Mouse (Mus musculus) heart, embryonic 15.5 days (tissue): ENCODE results near the gene Pmpcb. TPM values are rescaled to one million over a fixed set of nuclear protein-coding genes. Genes with fewer than 3 reads are reported as not detected.

Source experiments
- ATAC-seq: fragments of 200-750 bp; cut with Nextera tagmentation; replicated peaks from 2 replicates; pipeline ENCODE4 v1.8.0; 2017; ENCODE audit warnings: low read depth, moderate TSS enrichment; ENCODE audit not compliant: insufficient number of reproducible peaks, insufficient read depth, low FRiP score
- H3K27ac ChIP-seq: fragments of 300-500 bp; sonication (generic); 2 replicates; pipeline ENCODE4 v1.5.1; 2015; ENCODE audit warnings: mild to moderate bottlenecking, inconsistent platforms
- H3K27me3 ChIP-seq: fragments of 300-500 bp; sonication (generic); 2 replicates; pipeline ENCODE4 v1.6.1; 2015; ENCODE audit warnings: inconsistent platforms
- H3K36me3 ChIP-seq: fragments of 300-500 bp; sonication (generic); 2 replicates; pipeline ENCODE4 v1.6.1; 2015; ENCODE audit warnings: mild to moderate bottlenecking, inconsistent platforms
- H3K4me1 ChIP-seq: fragments of 300-500 bp; sonication (generic); replicated peaks from 2 replicates; pipeline ENCODE4 v1.6.1; 2015; ENCODE audit warnings: inconsistent platforms
- H3K4me2 ChIP-seq: fragments of 300-500 bp; sonication (generic); 2 replicates; pipeline ENCODE4 v1.6.1; 2015; ENCODE audit warnings: inconsistent platforms, mild to moderate bottlenecking, moderate library complexity
- H3K4me3 ChIP-seq: fragments of 300-500 bp; sonication (generic); 2 replicates; pipeline ENCODE4 v1.5.1; 2015; ENCODE audit warnings: mild to moderate bottlenecking, inconsistent platforms
- H3K9ac ChIP-seq: fragments of 300-500 bp; sonication (generic); 2 replicates; pipeline ENCODE4 v1.6.1; 2015; ENCODE audit warnings: mild to moderate bottlenecking, inconsistent platforms
- H3K9me3 ChIP-seq: fragments of 300-500 bp; sonication (generic); replicated peaks from 2 replicates; pipeline ENCODE4 v1.6.1; 2016; ENCODE audit warnings: inconsistent platforms
- WGBS: fragments of 180-500 bp; shearing (Covaris S2); methylation state at CpG from one replicate; pipeline ENCODE4 v1.1.7; 2015; ENCODE audit warnings: mixed read lengths; 5-methylcytosine and 5-hydroxymethylcytosine counted together
- polyA plus RNA-seq: library from polyadenylated mRNA; unstranded; fragments of >200 nt; fragmentation: Nextera tagmentation; extraction: Ambion mirVana; gene quantifications from 2 replicates; pipeline ENCODE4 v1.2.1, GENCODE M21; 2015

Gene Pmpcb
- polyA plus RNA-seq, 1 experiment from 2014 or later, result 140 TPM

GRCm38 (mm10) chr5:21776491-21776890 lies 39.5 kb downstream of the Pmpcb start:
- no peaks in the 10 kb centered on the region for H3K27me3 ChIP-seq
- no peak overlapping the region for H3K4me2 ChIP-seq
- H3K4me3 ChIP-seq, result no peak overlapping the region
- 87% methylated on average over 6 of the region's 6 CpGs for WGBS
- no peak overlapping the region for H3K9ac ChIP-seq
- H3K27ac ChIP-seq, result no peak overlapping the region
- no peak for ATAC-seq
- no peaks in the 10 kb centered on the region for H3K9me3 ChIP-seq
- peaks cover 59% of the 10 kb centered on the region for H3K36me3 ChIP-seq
- H3K4me1 ChIP-seq, result no peaks in the 10 kb centered on the region

- Histone ChIP-seq H3K9ac (peak overlapping the region; percentile 75), H3K4me1 (peaks cover 11% of the 10 kb centered on the region), H3K9me3 (no peaks in the 10 kb centered on the region), H3K27ac (peak overlapping the region; percentile 64), H3K27me3 (no peaks in the 10 kb centered on the region), H3K4me3 (peak overlapping the region; percentile 98), H3K36me3 (peaks cover 36% of the 10 kb centered on the region), H3K4me2 (peak overlapping the region; percentile 82)
- ATAC-seq, result peak; percentile 61
- WGBS, result under 1% methylated on average over 51 of the region's 51 CpGs
These were observed 47.5 kb downstream of the Pmpcb start for GRCm38 (mm10) chr5:21784161-21785052.

- H3K4me1 ChIP-seq, result peaks cover 11% of the 10 kb centered on the region
- ATAC-seq, result peak; percentile 92
- no peaks in the 10 kb centered on the region for H3K27me3 ChIP-seq
- WGBS, result 1% methylated on average over 30 of the region's 37 CpGs
- H3K36me3 ChIP-seq, result peaks cover 30% of the 10 kb centered on the region
- peak within 1 kb of the TSS; percentile 82 for H3K4me2 ChIP-seq
- peak within 1 kb of the TSS; percentile 75 for H3K9ac ChIP-seq
- H3K27ac ChIP-seq, result peak within 1 kb of the TSS; percentile 64
- H3K9me3 ChIP-seq, result no peaks in the 10 kb centered on the region
- H3K4me3 ChIP-seq, result peak within 1 kb of the TSS; percentile 98
These were observed 48.1 kb downstream of the Pmpcb start, which contains the start of the genes Dnajc2 and Psmc2 for GRCm38 (mm10) chr5:21785053-21785452. Dnajc2 (minus strand) TSS chr5:21785251. Psmc2 (plus strand) TSS chr5:21785283.

GRCm38 (mm10) chr5:21785776-21786175 lies 48.8 kb downstream of the Pmpcb start:
- Histone ChIP-seq H3K27ac (no peak overlapping the region), H3K4me2 (peak overlapping the region; percentile 82), H3K36me3 (peaks cover 22% of the 10 kb centered on the region), H3K4me1 (peaks cover 11% of the 10 kb centered on the region), H3K9me3 (no peaks in the 10 kb centered on the region), H3K27me3 (no peaks in the 10 kb centered on the region), H3K4me3 (no peak overlapping the region), H3K9ac (no peak overlapping the region)
- ATAC-seq, result no peak
- 80% methylated on average over 7 of the region's 7 CpGs for WGBS

- Histone ChIP-seq H3K4me3 (peak overlapping the region; percentile 81), H3K9me3 (no peaks in the 10 kb centered on the region), H3K4me1 (peaks cover 11% of the 10 kb centered on the region), H3K9ac (peak overlapping the region; percentile 84), H3K27ac (peak overlapping the region; percentile 75), H3K27me3 (no peaks in the 10 kb centered on the region), H3K36me3 (peaks cover 15% of the 10 kb centered on the region), H3K4me2 (peak overlapping the region; percentile 66)
- peak; percentile 81 for ATAC-seq
- 2% methylated on average over 51 of the region's 51 CpGs for WGBS
These were observed 49.6 kb downstream of the Pmpcb start for GRCm38 (mm10) chr5:21786258-21787185.

GRCm38 (mm10) chr5:21787186-21788105 lies 50.5 kb downstream of the Pmpcb start:
- Histone ChIP-seq H3K27me3 (no peaks in the 10 kb centered on the region), H3K4me2 (peak overlapping the region; percentile 66), H3K4me3 (peak overlapping the region; percentile 81), H3K4me1 (peaks cover 11% of the 10 kb centered on the region), H3K9me3 (no peaks in the 10 kb centered on the region), H3K9ac (peak overlapping the region; percentile 84), H3K36me3 (peaks cover 6% of the 10 kb centered on the region), H3K27ac (peak overlapping the region; percentile 75)
- no peak for ATAC-seq
- 29% methylated on average over 11 of the region's 11 CpGs for WGBS

- H3K4me2 ChIP-seq, result no peak overlapping the region
- no peak overlapping the region for H3K9ac ChIP-seq
- peaks cover 11% of the 10 kb centered on the region for H3K4me1 ChIP-seq
- no peak for ATAC-seq
- H3K36me3 ChIP-seq, result no peaks in the 10 kb centered on the region
- no peak overlapping the region for H3K27ac ChIP-seq
- H3K4me3 ChIP-seq, result no peak overlapping the region
- WGBS, result 78% methylated on average over 5 of the region's 5 CpGs
- H3K27me3 ChIP-seq, result no peaks in the 10 kb centered on the region
- no peaks in the 10 kb centered on the region for H3K9me3 ChIP-seq
These were observed 52.1 kb downstream of the Pmpcb start for GRCm38 (mm10) chr5:21789061-21789460.

GRCm38 (mm10) chr5:21792166-21792565 lies 55.2 kb downstream of the Pmpcb start:
- ATAC-seq, result no peak
- Histone ChIP-seq H3K4me2 (no peak overlapping the region), H3K9me3 (no peaks in the 10 kb centered on the region), H3K27me3 (no peaks in the 10 kb centered on the region), H3K9ac (no peak overlapping the region), H3K4me3 (no peak overlapping the region), H3K36me3 (peaks cover 19% of the 10 kb centered on the region), H3K4me1 (peaks cover 11% of the 10 kb centered on the region), H3K27ac (no peak overlapping the region)

GRCm38 (mm10) chr5:21802907-21803306 lies 66.0 kb downstream of the Pmpcb start:
- H3K27me3 ChIP-seq, result no peaks in the 10 kb centered on the region
- WGBS, result 86% methylated on average over 9 of the region's 9 CpGs

GRCm38 (mm10) chr5:21803691-21804188 lies 66.8 kb downstream of the Pmpcb start:
- no peaks in the 10 kb centered on the region for H3K4me1 ChIP-seq
- H3K9ac ChIP-seq, result no peak overlapping the region
- no peaks in the 10 kb centered on the region for H3K27me3 ChIP-seq
- no peak overlapping the region for H3K4me2 ChIP-seq
- no peak overlapping the region for H3K4me3 ChIP-seq
- WGBS, result 92% methylated on average over 12 of the region's 12 CpGs
- no peaks in the 10 kb centered on the region for H3K9me3 ChIP-seq
- no peak for ATAC-seq
- peaks cover 45% of the 10 kb centered on the region for H3K36me3 ChIP-seq
- no peak overlapping the region for H3K27ac ChIP-seq

More at GRCm38 (mm10) chr5:21802907-21803306, 66.0 kb downstream of the Pmpcb start:
- H3K4me1 ChIP-seq, result no peaks in the 10 kb centered on the region
- peaks cover 45% of the 10 kb centered on the region for H3K36me3 ChIP-seq
- no peak overlapping the region for H3K4me3 ChIP-seq
- H3K4me2 ChIP-seq, result no peak overlapping the region
- ATAC-seq, result no peak
- no peaks in the 10 kb centered on the region for H3K9me3 ChIP-seq
- no peak overlapping the region for H3K9ac ChIP-seq
- no peak overlapping the region for H3K27ac ChIP-seq
